Mouse (Mus musculus) hindbrain, embryonic 11.5 days (tissue): ENCODE results near the gene Gm9844. TPM values are rescaled to one million over a fixed set of nuclear protein-coding genes. Genes with fewer than 3 reads are reported as not detected.
"Not testable (repeated sequence)": the region's sequence is repeated elsewhere in the genome, so short reads cannot be mapped to it uniquely, and the experiment has no call there.

ENCODE experiments used
- ATAC-seq: fragments of 200-750 bp; cut with Nextera tagmentation; 2 replicates; pipeline ENCODE4 v1.8.0; 2017; ENCODE audit warnings: mild to moderate bottlenecking, moderate TSS enrichment, moderate library complexity; ENCODE audit not compliant: low FRiP score
- DNase-seq: peaks from one replicate; pipeline ENCODE4 v3.0.0-alpha.2; 2015; ENCODE audit warnings: low spot score
- H3K27ac ChIP-seq: fragments of 300-500 bp; sonication (generic); 2 replicates; pipeline ENCODE4 v1.5.1; 2014; ENCODE audit warnings: mild to moderate bottlenecking, low read depth, low read length
- H3K27me3 ChIP-seq: fragments of 300-500 bp; sonication (generic); 2 replicates; pipeline ENCODE4 v1.6.1; 2014; ENCODE audit warnings: mild to moderate bottlenecking, low read length, moderate library complexity, mixed read lengths; ENCODE audit not compliant: control insufficient read depth, insufficient read depth
- H3K36me3 ChIP-seq: fragments of 300-500 bp; sonication (generic); 2 replicates; pipeline ENCODE4 v1.6.1; 2014; ENCODE audit warnings: mild to moderate bottlenecking, low read length, moderate library complexity, mixed read lengths; ENCODE audit not compliant: control insufficient read depth, insufficient read depth
- H3K4me1 ChIP-seq: fragments of 300-500 bp; sonication (generic); replicated peaks from 2 replicates; pipeline ENCODE4 v1.6.1; 2014; ENCODE audit warnings: low read length, mixed read lengths; ENCODE audit not compliant: control insufficient read depth, insufficient read depth
- H3K4me2 ChIP-seq: fragments of 300-500 bp; sonication (generic); replicated peaks from 2 replicates; pipeline ENCODE4 v1.6.1; 2014; ENCODE audit warnings: mild to moderate bottlenecking, low read depth, low read length
- H3K4me3 ChIP-seq: fragments of 300-500 bp; sonication (generic); 2 replicates; pipeline ENCODE4 v1.5.1; 2014; ENCODE audit warnings: low read depth, low read length
- H3K9ac ChIP-seq: fragments of 300-500 bp; sonication (generic); 2 replicates; pipeline ENCODE4 v1.6.1; 2014; ENCODE audit warnings: low read depth, low read length
- H3K9me3 ChIP-seq: fragments of 300-500 bp; sonication (generic); 2 replicates; pipeline ENCODE4 v1.6.1; 2016; ENCODE audit warnings: low read length; ENCODE audit not compliant: control insufficient read depth
- WGBS: fragments of 180-500 bp; shearing (Covaris S2); extraction: QIAGEN DNeasy Blood & Tissue Kit; methylation state at CpG from one replicate; pipeline ENCODE4 v1.1.7; 2014; 5-methylcytosine and 5-hydroxymethylcytosine counted together
- polyA plus RNA-seq: library from polyadenylated mRNA; unstranded; fragments of >200 nt; fragmentation: Nextera tagmentation; extraction: Ambion mirVana; gene quantifications from 2 replicates; pipeline ENCODE4 v1.2.1, GENCODE M21; 2014

Gm9844 gene
- polyA plus RNA-seq, 1 experiment from 2014 or later: 20.9 TPM

- Histone ChIP-seq H3K36me3 (no peaks in the 10 kb centered on the region), H3K27me3 (no peaks in the 10 kb centered on the region), H3K4me2 (no peak overlapping the region), H3K4me3 (no peak overlapping the region), H3K4me1 (no peaks in the 10 kb centered on the region), H3K9me3 (no peaks in the 10 kb centered on the region), H3K9ac (no peak overlapping the region), H3K27ac (no peak overlapping the region)
- DNase-seq (no peak), ATAC-seq (no peak)
- WGBS: 81% methylated on average over 9 of the region's 9 CpGs
Observed at GRCm38 (mm10) chr7:24845181-24845580, 16.8 kb upstream of the Gm9844 start.

GRCm38 (mm10) chr7:24845713-24846112, 16.3 kb upstream of the Gm9844 start:
- no peak overlapping the region for H3K27ac ChIP-seq
- no peak overlapping the region for H3K9ac ChIP-seq
- H3K4me3 ChIP-seq: no peak overlapping the region
- H3K4me1 ChIP-seq: no peaks in the 10 kb centered on the region
- H3K4me2 ChIP-seq: no peak overlapping the region
- H3K36me3 ChIP-seq: no peaks in the 10 kb centered on the region
- H3K9me3 ChIP-seq: no peaks in the 10 kb centered on the region
- WGBS: 5% methylated on average over 6 of the region's 6 CpGs
- DNase-seq (peak; percentile 44), ATAC-seq (peak; percentile 40; the same call in 1 of the 2 replicates)
- H3K27me3 ChIP-seq: no peaks in the 10 kb centered on the region

DNA sequence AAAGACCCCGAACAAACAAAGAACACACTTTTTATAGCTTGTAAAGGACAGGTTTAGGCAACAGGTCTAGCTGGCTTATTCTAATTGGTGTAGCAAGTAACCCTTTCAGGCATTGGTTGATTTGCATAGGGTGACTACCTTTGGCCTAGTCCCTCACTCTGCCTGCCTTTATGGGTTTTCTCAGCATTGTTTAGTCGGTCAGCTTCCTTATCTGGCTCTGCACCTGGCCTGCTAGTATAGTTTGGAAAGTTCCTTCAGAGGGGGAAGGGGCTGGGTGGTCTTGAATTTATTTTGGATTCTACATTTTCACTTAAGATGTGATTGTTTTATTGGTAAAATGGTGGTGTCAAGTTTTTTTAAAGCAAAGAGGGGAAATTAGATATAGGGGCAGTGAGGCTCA, 15.4 kb upstream of the Gm9844 start:
- WGBS: 57% methylated on average over 2 of the region's 2 CpGs
- H3K4me3 ChIP-seq, H3K9me3 ChIP-seq, H3K9ac ChIP-seq, H3K4me2 ChIP-seq, DNase-seq, H3K36me3 ChIP-seq, ATAC-seq, H3K27ac ChIP-seq, H3K27me3 ChIP-seq, H3K4me1 ChIP-seq: not testable (repeated sequence)

GRCm38 (mm10) chr7:24850162-24850561, 11.9 kb upstream of the Gm9844 start:
- H3K9ac ChIP-seq: no peak overlapping the region
- H3K36me3 ChIP-seq: no peaks in the 10 kb centered on the region
- ATAC-seq: no peak
- no peak for DNase-seq
- WGBS: 22% methylated on average over 5 of the region's 5 CpGs
- no peaks in the 10 kb centered on the region for H3K27me3 ChIP-seq
- no peak overlapping the region for H3K4me2 ChIP-seq
- H3K4me3 ChIP-seq: no peak overlapping the region
- H3K9me3 ChIP-seq: no peaks in the 10 kb centered on the region
- no peaks in the 10 kb centered on the region for H3K4me1 ChIP-seq
- H3K27ac ChIP-seq: no peak overlapping the region

DNA sequence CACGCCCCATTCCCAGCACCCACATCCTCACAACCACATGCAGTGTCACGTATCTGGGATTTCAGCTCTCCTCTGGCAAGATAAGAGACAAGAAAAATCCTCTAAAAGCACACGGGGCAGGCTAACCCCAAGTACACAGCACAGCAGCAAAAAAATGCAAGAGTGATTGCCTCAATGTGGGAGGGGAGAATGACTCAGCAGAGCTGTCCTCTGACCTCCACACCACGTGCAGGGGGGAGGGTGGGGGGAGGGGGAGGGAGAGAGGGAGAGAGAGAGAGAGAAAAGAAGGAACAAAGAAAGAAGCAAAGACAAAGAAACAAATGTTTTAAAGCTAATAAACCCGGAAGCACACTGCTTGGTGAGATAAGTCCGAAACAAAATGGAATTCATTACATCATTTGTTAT, 11.1 kb upstream of the Gm9844 start:
- Histone ChIP-seq H3K27ac (no peak overlapping the region), H3K4me3 (no peak overlapping the region), H3K9me3 (no peaks in the 10 kb centered on the region), H3K27me3 (no peaks in the 10 kb centered on the region), H3K9ac (no peak overlapping the region), H3K4me2 (no peak overlapping the region), H3K36me3 (no peaks in the 10 kb centered on the region), H3K4me1 (no peaks in the 10 kb centered on the region)
- ATAC-seq: no peak
- 41% methylated on average over 6 of the region's 6 CpGs for WGBS
- peak; percentile 25 for DNase-seq

GRCm38 (mm10) chr7:24851596-24852325, 10.3 kb upstream of the Gm9844 start:
- no peaks in the 10 kb centered on the region for H3K36me3 ChIP-seq
- WGBS: 87% methylated on average over 5 of the region's 5 CpGs
- no peaks in the 10 kb centered on the region for H3K27me3 ChIP-seq
- no peak overlapping the region for H3K4me2 ChIP-seq
- H3K4me1 ChIP-seq: no peaks in the 10 kb centered on the region
- H3K9me3 ChIP-seq: no peaks in the 10 kb centered on the region
- no peak for ATAC-seq
- H3K4me3 ChIP-seq: no peak overlapping the region
- no peak overlapping the region for H3K27ac ChIP-seq
- no peak for DNase-seq
- no peak overlapping the region for H3K9ac ChIP-seq

- H3K27ac ChIP-seq: no peak overlapping the region
- no peaks in the 10 kb centered on the region for H3K36me3 ChIP-seq
- no peak overlapping the region for H3K4me3 ChIP-seq
- DNase-seq: no peak
- no peaks in the 10 kb centered on the region for H3K27me3 ChIP-seq
- no peak for ATAC-seq
- H3K9me3 ChIP-seq: no peaks in the 10 kb centered on the region
- no peak overlapping the region for H3K9ac ChIP-seq
- WGBS: 82% methylated on average over 8 of the region's 8 CpGs
- H3K4me1 ChIP-seq: no peaks in the 10 kb centered on the region
- H3K4me2 ChIP-seq: no peak overlapping the region
Observed at GRCm38 (mm10) chr7:24852557-24853232, 9.3 kb upstream of the Gm9844 start.

DNA sequence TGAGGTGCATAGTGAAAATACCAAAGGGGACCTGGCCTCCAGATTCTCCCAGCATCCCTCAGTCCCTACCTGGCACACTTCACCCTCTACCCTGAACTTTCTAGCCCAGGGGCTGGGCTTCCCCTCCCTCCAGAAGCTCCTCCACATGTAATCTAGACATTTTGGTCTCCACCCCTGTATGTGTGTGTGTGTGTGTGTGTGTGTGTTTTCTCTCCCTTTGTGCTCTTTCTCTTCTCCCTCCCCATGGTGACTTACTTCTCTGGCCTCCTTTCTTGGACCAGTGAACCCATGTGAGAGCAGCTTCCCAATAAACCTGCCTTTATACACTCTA, 8.8 kb upstream of the Gm9844 start:
- Histone ChIP-seq H3K27ac (no peak overlapping the region), H3K27me3 (no peaks in the 10 kb centered on the region), H3K4me1 (no peaks in the 10 kb centered on the region), H3K4me2 (no peak overlapping the region), H3K36me3 (no peaks in the 10 kb centered on the region), H3K9me3 (no peaks in the 10 kb centered on the region), H3K4me3 (no peak overlapping the region), H3K9ac (no peak overlapping the region)
- no peak for DNase-seq
- no peak for ATAC-seq

DNA sequence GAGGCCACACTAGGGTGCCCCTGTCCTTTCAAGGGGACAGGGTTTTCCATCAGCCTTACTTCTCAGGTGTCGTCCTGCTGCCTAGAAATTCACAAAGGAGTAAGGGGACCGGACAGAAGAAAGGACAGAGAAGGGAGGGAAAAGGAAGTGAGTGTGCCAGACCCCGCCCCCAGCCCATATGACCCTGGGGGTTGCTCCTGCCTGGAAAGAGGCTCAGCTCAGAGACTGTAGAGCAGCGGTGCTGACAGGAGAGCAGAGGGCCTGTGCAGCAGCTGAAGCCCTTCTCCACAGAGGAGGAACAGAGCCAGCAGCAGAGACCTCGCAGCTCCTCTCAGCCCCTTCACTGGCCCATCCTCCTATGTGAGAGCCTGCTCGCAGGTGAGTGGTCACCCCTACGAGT, 8.3 kb upstream of the Gm9844 start:
- Histone ChIP-seq H3K9me3 (no peaks in the 10 kb centered on the region), H3K27ac (no peak overlapping the region), H3K4me1 (no peaks in the 10 kb centered on the region), H3K9ac (no peak overlapping the region), H3K36me3 (no peaks in the 10 kb centered on the region), H3K27me3 (no peaks in the 10 kb centered on the region), H3K4me2 (no peak overlapping the region), H3K4me3 (no peak overlapping the region)
- 47% methylated on average over 7 of the region's 7 CpGs for WGBS
- ATAC-seq: no peak
- DNase-seq: no peak
